Mouse (Mus musculus) central nervous system, embryonic 14 days (tissue): ENCODE measurements around the gene Cdc42bpg. TPM values are rescaled to one million over a fixed set of nuclear protein-coding genes. Genes with fewer than 3 reads are reported as not detected.

ENCODE experiments used
- polyA plus RNA-seq: library from polyadenylated mRNA; depleted of rRNA; stranded (reverse); fragments of >200 nt; gene quantifications from 2 replicates; pipeline ENCODE4 v1.2.3, GENCODE M21; 2012; rRNA removed

Gene Cdc42bpg
- 5.2 and 8.1 TPM in 2 replicates for polyA plus RNA-seq

GRCm38 (mm10) chr19:6306137-6306551, at the start of gene Cdc42bpg:
Gene Cdc42bpg, plus strand, starts transcription at chr19:6306456.

GRCm38 (mm10) chr19:6276426-6277421, 29.5 kb upstream of the Cdc42bpg start, which contains the start of gene Ehd1:
Gene Ehd1, plus strand, starts transcription at chr19:6276725.

DNA sequence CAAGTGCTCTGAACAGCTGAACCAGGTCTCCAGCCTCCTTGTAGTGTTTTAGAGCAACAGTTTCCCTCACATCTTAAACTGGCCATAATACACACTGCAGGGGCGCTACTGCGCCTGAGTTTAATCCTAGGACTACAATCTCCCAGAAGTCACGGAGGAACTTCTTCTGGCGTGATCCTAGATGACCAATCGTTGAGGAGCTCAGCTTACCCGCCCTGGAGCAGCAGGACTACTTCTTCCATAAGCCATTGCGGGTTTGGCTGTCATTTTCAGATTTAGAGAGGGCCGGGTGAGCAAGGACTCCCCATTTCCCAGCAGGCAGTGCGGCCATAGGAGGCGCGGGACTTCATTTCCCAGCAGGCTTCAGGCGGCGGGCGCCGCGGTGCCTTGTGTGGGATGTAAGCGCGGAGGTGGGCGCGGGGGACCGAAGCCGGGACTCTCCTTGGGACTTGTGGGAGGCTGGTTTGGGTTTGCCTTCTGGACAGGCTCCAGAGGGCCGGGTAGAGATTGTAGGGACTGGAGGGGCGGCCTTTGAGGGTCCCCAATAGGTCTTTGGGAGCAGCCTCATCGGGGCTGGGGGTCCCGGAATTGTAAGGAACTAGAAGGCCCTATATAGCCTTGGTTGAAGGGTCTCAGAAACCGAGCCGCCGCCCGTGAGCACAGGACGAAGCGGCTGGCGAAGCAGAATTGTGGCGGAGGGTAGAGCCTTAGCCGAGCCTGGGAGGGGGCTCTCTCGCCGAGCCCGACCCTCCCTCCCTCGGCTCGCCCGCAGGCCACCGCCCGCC, 28.6 kb downstream of the Cdc42bpg start, which contains the start of gene Men1:
TSS of gene Men1 (plus strand) at position 307 of the 785 bp plus-strand sequence.

GRCm38 (mm10) chr19:6340524-6341452, 34.5 kb downstream of the Cdc42bpg start, which contains the start of gene Map4k2:
Gene Map4k2, plus strand, starts transcription at chr19:6341135.

GRCm38 (mm10) chr19:6363411-6364240, 57.4 kb downstream of the Cdc42bpg start, which contains the start of gene Sf1:
Gene Sf1, plus strand, starts transcription at chr19:6363690.

Other genes with a start within 250 kb of the Cdc42bpg start
- gene Mrpl49, start 248.7 kb upstream of the Cdc42bpg start, polyA plus RNA-seq, result 52.3 and 53.8 TPM in 2 replicates
- gene Fau, start 248.6 kb upstream of the Cdc42bpg start, polyA plus RNA-seq, result 1,336 and 1,386 TPM in 2 replicates
- 31.1 and 33.9 TPM in 2 replicates for gene Znhit2, start 245.3 kb upstream of the Cdc42bpg start, polyA plus RNA-seq
- 79.3 and 81.1 TPM in 2 replicates for gene Tm7sf2, start 238.1 kb upstream of the Cdc42bpg start, polyA plus RNA-seq
- 101 and 102 TPM in 2 replicates for gene Vps51, start 229.2 kb upstream of the Cdc42bpg start, polyA plus RNA-seq
- not detected in 2 replicates for gene Tmem262, start 226.4 kb upstream of the Cdc42bpg start, polyA plus RNA-seq
- 2.3 and 2.7 TPM in 2 replicates for gene Gm28374, start 224.2 kb upstream of the Cdc42bpg start, polyA plus RNA-seq
- 99.9 and 111 TPM in 2 replicates for gene Zfpl1, start 221.5 kb upstream of the Cdc42bpg start, polyA plus RNA-seq
- gene Cdca5, start 221.5 kb upstream of the Cdc42bpg start, polyA plus RNA-seq, result 13.7 and 19.6 TPM in 2 replicates
- gene AC131692.1, start 212.0 kb upstream of the Cdc42bpg start, polyA plus RNA-seq, result 0.29 and 0.48 TPM in 2 replicates
- gene Naaladl1, start 200.7 kb upstream of the Cdc42bpg start, polyA plus RNA-seq, result 1.8 and 1.9 TPM in 2 replicates
- gene Sac3d1, start 187.8 kb upstream of the Cdc42bpg start, polyA plus RNA-seq, result 45.8 and 47.4 TPM in 2 replicates
- gene Snx15, start 178.2 kb upstream of the Cdc42bpg start, polyA plus RNA-seq, result 47.2 and 51.4 TPM in 2 replicates
- gene Batf2, start 165.5 kb upstream of the Cdc42bpg start, polyA plus RNA-seq, result 0.34 and 0.48 TPM in 2 replicates
- 99.8 and 109 TPM in 2 replicates for gene Arl2, start 164.9 kb upstream of the Cdc42bpg start, polyA plus RNA-seq
- 0.09 TPM in 1 of 2 replicates, not detected in the other for gene Majin, start 122.1 kb upstream of the Cdc42bpg start, polyA plus RNA-seq
- gene Gpha2, start 80.1 kb upstream of the Cdc42bpg start, polyA plus RNA-seq, result 0.14 and 1.1 TPM in 2 replicates
- gene Ppp2r5b, start 70.6 kb upstream of the Cdc42bpg start, polyA plus RNA-seq, result 99.3 and 99.9 TPM in 2 replicates
- 19.9 and 22.5 TPM in 2 replicates for gene Atg2a, start 64.8 kb upstream of the Cdc42bpg start, polyA plus RNA-seq
- 175 and 205 TPM in 2 replicates for gene Ehd1, start 29.7 kb upstream of the Cdc42bpg start, polyA plus RNA-seq
- gene Men1, start 28.5 kb downstream of the Cdc42bpg start, polyA plus RNA-seq, result 105 and 109 TPM in 2 replicates
- 111 and 113 TPM in 2 replicates for gene Map4k2, start 34.7 kb downstream of the Cdc42bpg start, polyA plus RNA-seq
- 197 and 220 TPM in 2 replicates for gene Sf1, start 57.2 kb downstream of the Cdc42bpg start, polyA plus RNA-seq
- 2.2 and 7.0 TPM in 2 replicates for gene Pygm, start 77.9 kb downstream of the Cdc42bpg start, polyA plus RNA-seq
- 41.8 and 47.5 TPM in 2 replicates for gene Rasgrp2, start 92.9 kb downstream of the Cdc42bpg start, polyA plus RNA-seq
- 166 and 177 TPM in 2 replicates for gene Nrxn2, start 112.3 kb downstream of the Cdc42bpg start, polyA plus RNA-seq
- gene Slc22a12, start 236.6 kb downstream of the Cdc42bpg start, polyA plus RNA-seq, result not detected in 2 replicates